Mouse (Mus musculus) gastrocnemius, adult 2 months (tissue): ENCODE measurements at regions not wholly inside any gene's neighbourhood (a gene's known extent, or its start where the extent isn't known, plus 50 kb on each side); places are given as distances from the start of the nearest gene placed in this dataset.

Source experiments
- DNase-seq: peaks from one replicate; pipeline ENCODE4 v3.0.0; 2022
- H3K27ac ChIP-seq: fragments of 200-600 bp; 2 replicates; pipeline ENCODE4 v1.8.1; 2022; ENCODE audit warnings: mild to moderate bottlenecking
- H3K4me3 ChIP-seq: fragments of 200-600 bp; 2 replicates; pipeline ENCODE4 v1.8.1; 2022; ENCODE audit warnings: mild to moderate bottlenecking, moderate library complexity
- CTCF ChIP-seq: fragments of 200-600 bp; IDR thresholded peaks from 2 replicates; pipeline ENCODE4 v1.8.1; 2022; ENCODE audit warnings: antibody characterized with exemption, mild to moderate bottlenecking, moderate library complexity
- intact Hi-C: fragments of 180-260 bp; cut with DNase I; formaldehyde crosslinking; loops from one replicate; pipeline ENCODE4 v1.15.1; 2025

DNA sequence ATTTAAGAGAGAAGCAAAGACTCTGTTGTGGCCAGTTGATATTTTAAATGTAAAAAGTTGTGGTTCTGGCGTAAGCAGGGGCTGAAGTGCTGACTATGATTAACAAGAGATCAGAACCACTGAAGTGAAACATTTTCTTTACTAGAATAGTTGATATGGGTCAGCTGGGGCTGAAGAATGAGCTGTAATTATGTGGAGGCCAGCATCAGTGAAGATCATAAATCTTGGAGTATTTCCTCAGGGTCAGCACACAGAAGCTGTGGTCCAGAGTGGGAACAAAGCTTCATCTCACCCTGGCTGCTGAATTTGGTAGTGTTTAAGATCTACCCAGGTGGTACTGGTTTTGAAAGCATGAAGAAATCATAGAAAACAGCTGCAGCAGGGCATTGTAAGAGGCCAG, 583.4 kb upstream of the Zeb2 start:
- no peak for TF ChIP-seq CTCF
- no peak overlapping the region for H3K4me3 ChIP-seq
- intact Hi-C loops = no loop called here

DNA sequence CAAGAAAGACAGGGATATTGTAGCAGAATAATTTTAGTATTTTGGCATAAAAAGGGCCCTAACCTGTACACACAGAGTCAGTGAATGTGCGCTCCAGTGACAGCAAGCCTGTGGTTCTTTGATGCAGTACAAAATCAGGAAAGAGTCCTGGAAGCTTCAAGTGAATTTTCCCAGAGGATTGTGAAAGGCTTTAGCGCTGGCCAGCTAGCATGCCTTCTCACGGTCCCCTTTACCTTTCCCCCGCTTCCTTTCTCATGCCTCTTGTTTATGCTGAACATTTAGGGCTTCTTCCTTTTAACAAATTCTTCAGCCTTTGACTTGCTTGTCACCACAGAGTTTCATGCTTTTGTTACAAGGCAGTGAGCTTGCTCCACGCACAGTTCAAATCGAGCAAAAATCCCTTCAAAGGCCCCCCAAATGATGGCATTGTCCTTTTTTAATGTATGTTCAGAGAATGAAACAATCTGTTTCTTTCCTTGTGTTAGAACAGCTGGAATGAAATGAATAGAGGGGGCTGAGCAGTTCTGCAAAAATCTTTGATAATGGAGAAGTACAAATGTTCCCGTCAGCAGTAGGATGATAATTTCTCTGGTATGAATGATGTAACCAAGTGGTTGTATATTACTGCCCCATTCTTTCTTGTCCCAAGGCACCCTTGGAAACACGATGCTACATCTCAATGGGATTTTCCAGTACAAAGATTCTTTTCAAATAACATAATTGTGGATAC, 576.3 kb upstream of the Zeb2 start:
- H3K27ac ChIP-seq = peak overlapping the region; percentile 60

More for the DNA sequence above, 583.4 kb upstream of the Zeb2 start:
- no peak for DNase-seq
- H3K27ac ChIP-seq = no peak overlapping the region

GRCm38 (mm10) chr2:45692819-45693218, 575.6 kb upstream of the Zeb2 start:
- no peak for TF ChIP-seq CTCF
- intact Hi-C loops = no loop called here
- Histone ChIP-seq H3K27ac (peak overlapping the region; percentile 60), H3K4me3 (no peak overlapping the region)
- DNase-seq = no peak

More for the DNA sequence above, 576.3 kb upstream of the Zeb2 start:
- intact Hi-C loops = no loop called here
- no peak for DNase-seq
- TF ChIP-seq CTCF = no peak
- no peak overlapping the region for H3K4me3 ChIP-seq

- intact Hi-C loops = no loop called here
- DNase-seq = no peak
- no peak for TF ChIP-seq CTCF
- Histone ChIP-seq H3K4me3 (no peak overlapping the region), H3K27ac (no peak overlapping the region)
Observed at GRCm38 (mm10) chr2:45688996-45689395, 571.8 kb upstream of the Zeb2 start.

DNA sequence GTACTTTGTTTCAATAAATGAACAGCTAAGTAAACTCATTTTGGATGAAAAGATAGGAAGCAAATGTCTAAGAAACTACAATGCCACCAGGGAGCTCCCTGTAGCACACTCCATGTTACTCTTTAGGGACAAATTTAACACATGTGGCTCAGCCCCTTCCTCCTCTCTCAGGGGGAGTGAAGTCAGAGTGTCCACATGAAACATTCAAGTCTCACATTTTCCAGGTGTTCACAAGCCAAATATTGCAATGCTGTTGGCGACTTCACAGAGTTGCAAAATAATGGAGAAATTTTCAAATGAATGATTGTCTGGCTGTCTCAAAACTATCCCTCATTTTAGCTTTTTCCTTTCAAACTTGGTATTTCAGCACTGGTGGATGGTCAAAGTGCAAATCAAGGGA, 564.1 kb upstream of the Zeb2 start:
- Histone ChIP-seq H3K4me3 (no peak overlapping the region), H3K27ac (peak overlapping the region; percentile 54)
- intact Hi-C loops = no loop called here
- DNase-seq = no peak
- no peak for TF ChIP-seq CTCF

DNA sequence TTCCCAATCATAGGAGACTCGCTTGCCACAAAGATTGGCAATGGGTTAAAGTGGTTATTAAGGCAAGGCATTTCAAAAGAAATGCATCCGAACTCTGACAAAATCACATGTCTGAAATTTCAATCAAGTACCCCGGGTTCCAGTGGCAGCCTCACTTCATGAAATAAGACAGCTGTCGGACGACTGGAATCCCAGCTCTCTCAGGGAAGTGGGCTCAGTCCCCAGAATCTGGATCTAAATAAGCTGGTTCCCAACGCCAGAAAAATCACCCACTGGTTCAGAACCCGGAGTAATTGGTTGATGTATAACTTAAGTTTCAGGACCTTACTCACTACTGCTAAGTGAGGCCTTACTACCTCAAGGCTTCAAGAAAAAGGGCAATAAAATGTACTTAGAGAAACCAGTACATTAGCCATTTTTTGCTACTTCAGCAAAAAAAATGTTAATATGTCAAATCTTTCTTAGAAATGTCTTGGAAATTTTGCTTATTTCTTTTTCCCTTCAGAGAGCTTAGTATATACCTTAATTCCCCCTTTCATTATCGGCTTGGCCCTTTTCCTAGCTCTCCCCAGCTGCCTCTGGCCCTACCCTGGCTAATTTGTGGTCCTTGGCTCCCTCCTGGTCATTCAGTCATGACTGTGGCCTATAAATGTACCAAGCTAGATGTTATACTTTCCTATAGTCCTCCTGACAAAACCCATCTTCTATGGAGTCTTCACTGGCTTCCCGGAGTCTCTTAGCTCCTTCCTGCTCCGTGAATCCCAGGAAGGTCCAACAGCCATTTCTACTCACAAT, 562.1 kb upstream of the Zeb2 start:
- Histone ChIP-seq H3K27ac (no peak overlapping the region; the same call in 1 of the 2 replicates), H3K4me3 (no peak overlapping the region)
- DNase-seq = no peak
- intact Hi-C loops = no loop called here
- TF ChIP-seq CTCF = no peak

- Histone ChIP-seq H3K4me3 (no peak overlapping the region), H3K27ac (no peak overlapping the region; the same call in 1 of the 2 replicates)
- no peak for TF ChIP-seq CTCF
- intact Hi-C loops = no loop called here
- no peak for DNase-seq
Observed at GRCm38 (mm10) chr2:45678685-45679084, 561.5 kb upstream of the Zeb2 start.

- TF ChIP-seq CTCF = no peak
- H3K27ac ChIP-seq = no peak overlapping the region
- no peak for DNase-seq
- intact Hi-C loops = no loop called here
- no peak overlapping the region for H3K4me3 ChIP-seq
Observed at GRCm38 (mm10) chr2:45675776-45676175, 558.6 kb upstream of the Zeb2 start.

DNA sequence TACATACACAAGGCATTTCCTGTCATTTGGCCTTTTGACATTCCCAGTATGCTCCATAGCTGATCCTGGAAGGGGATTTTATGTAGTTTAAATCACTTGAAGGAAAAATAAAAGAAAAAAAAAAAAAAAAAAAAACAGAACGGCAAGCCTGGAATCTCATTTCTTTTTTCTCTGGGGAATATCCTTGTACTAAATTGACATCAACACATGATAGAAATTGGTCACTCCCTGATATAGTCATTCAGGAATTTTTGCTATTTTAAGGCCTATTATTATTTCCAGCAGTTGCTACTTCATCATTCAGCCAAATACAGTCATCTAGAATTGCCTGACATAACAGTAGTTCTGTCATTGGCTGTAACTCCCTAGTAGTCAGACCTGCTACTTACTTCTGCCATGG, 538.8 kb upstream of the Zeb2 start:
- TF ChIP-seq CTCF = no peak
- H3K4me3 ChIP-seq = no peak overlapping the region
- DNase-seq = no peak
- H3K27ac ChIP-seq = peak overlapping the region; percentile 1; the same call in 1 of the 2 replicates
- intact Hi-C loops = no loop called here

DNA sequence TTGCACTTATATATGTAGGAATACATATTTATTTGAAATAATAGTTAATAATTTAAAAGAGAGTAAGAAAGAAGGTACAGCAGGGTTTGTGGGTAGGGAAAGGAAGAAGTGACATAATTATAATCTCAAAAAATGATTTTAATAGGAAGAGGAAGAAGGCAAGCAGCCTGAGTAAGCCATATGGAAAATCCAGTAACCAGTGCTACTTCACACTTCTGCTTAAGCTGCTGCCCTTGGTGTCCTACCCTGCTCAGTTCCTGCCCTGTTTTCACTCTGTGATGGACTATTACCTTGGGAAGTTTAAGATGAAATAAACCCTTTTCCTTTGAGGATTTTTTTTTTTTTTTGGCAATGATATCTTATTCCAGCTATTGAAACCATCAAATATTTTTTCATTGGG, 537.5 kb upstream of the Zeb2 start:
- TF ChIP-seq CTCF = no peak
- no peak overlapping the region for H3K27ac ChIP-seq
- no peak overlapping the region for H3K4me3 ChIP-seq
- DNase-seq = no peak
- intact Hi-C loops = no loop called here

DNA sequence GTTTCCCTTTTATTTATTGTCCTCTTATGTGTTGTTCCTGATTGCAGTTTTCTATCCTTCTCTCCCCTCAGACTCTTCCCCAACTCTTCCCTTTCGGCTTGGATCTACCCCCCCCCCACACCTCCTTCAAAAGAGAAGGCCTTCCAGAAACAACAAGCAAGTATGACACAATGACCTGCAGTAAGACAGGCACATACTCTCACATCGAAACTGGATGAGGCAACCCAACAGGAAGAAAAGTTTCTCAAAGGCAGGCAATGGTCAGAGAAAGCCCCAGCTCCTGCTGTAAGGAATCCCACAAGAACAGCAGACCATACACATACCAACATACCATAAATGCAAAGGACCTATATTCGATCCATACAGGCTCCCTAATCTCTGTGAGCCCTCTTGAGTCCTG, 535.8 kb upstream of the Zeb2 start:
- intact Hi-C loops = no loop called here
- H3K27ac ChIP-seq = no peak overlapping the region
- no peak for DNase-seq
- no peak for TF ChIP-seq CTCF
- no peak overlapping the region for H3K4me3 ChIP-seq

GRCm38 (mm10) chr2:45650271-45650985, 533.2 kb upstream of the Zeb2 start:
- no peak for TF ChIP-seq CTCF
- intact Hi-C loops = no loop called here
- H3K27ac ChIP-seq = peak overlapping the region; percentile 38; the same call in 1 of the 2 replicates
- H3K4me3 ChIP-seq = no peak overlapping the region
- DNase-seq = no peak

- no peak for TF ChIP-seq CTCF
- Histone ChIP-seq H3K4me3 (no peak overlapping the region), H3K27ac (no peak overlapping the region)
- no peak for DNase-seq
- intact Hi-C loops = no loop called here
Observed at GRCm38 (mm10) chr2:45647846-45648245, 530.7 kb upstream of the Zeb2 start.
